Mouse (Mus musculus) right cerebral cortex, postnatal 14 days (tissue): ENCODE results near the gene Ube2d1.
A peak's percentile ranks its signal among the peaks of the same experiment; 100 is the strongest.

Source experiments
- DNase-seq: peaks from one replicate; pipeline ENCODE4 v3.0.0; 2022

The Ube2d1 gene

GRCm38 (mm10) chr10:71218228-71218892 lies 66.7 kb downstream of the Ube2d1 start:
- DNase-seq, result peak; percentile 80

- DNase-seq, result no peak
Measured at GRCm38 (mm10) chr10:71215996-71216395, 69.1 kb downstream of the Ube2d1 start.
